Mouse (Mus musculus) erythroid progenitor cell, adult 5-6 weeks (primary cell): ENCODE data around the gene Pde4dip. TPM values are rescaled to one million over a fixed set of nuclear protein-coding genes. Genes with fewer than 3 reads are reported as not detected.

Experiments
- ATAC-seq: replicated peaks from 2 replicates; pipeline ENCODE4 v1.8.0; 2016; ENCODE audit warnings: moderate number of reproducible peaks, mild to moderate bottlenecking, moderate TSS enrichment, inconsistent platforms; ENCODE audit not compliant: poor library complexity, low FRiP score, severe bottlenecking
- total RNA-seq, 2 experiments: library from RNA; stranded (forward) in 1 of 2; stranded (reverse) in 1 of 2; fragments of 150-400 nt in 1 of 2; fragments of 186-747, 209-891 nt in 1 of 2; gene quantifications; 2 replicates each; pipeline versions ENCODE4 v1.2.3 to v1.2.4; 2015 to 2017; ENCODE audit warnings: low replicate concordance in 2 of 2

Gene Pde4dip
- total RNA-seq, 2 experiments from 2014 or later = 1.3 to 1.8 TPM

DNA sequence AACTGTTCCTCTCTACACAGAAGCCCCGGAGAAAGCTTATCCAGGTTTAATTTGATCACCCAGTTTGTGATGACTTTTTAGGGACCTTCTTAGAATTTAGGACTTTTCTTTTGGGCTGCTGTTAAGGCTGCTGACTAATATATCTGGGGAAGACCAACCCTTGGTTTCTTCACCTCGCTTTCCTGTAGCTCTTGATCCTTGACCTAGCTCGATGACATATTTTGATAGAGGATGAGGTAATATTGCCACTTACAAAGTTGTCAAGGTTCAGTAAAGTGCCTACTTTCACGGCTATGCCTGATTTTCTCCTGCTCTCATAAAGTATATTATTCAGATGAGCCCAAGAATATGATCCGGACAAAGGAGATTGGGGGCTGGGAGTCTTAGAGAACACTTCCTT, 13.1 kb upstream of the Pde4dip start:
- peak; percentile 15; the same call in 1 of the 2 replicates for ATAC-seq

DNA sequence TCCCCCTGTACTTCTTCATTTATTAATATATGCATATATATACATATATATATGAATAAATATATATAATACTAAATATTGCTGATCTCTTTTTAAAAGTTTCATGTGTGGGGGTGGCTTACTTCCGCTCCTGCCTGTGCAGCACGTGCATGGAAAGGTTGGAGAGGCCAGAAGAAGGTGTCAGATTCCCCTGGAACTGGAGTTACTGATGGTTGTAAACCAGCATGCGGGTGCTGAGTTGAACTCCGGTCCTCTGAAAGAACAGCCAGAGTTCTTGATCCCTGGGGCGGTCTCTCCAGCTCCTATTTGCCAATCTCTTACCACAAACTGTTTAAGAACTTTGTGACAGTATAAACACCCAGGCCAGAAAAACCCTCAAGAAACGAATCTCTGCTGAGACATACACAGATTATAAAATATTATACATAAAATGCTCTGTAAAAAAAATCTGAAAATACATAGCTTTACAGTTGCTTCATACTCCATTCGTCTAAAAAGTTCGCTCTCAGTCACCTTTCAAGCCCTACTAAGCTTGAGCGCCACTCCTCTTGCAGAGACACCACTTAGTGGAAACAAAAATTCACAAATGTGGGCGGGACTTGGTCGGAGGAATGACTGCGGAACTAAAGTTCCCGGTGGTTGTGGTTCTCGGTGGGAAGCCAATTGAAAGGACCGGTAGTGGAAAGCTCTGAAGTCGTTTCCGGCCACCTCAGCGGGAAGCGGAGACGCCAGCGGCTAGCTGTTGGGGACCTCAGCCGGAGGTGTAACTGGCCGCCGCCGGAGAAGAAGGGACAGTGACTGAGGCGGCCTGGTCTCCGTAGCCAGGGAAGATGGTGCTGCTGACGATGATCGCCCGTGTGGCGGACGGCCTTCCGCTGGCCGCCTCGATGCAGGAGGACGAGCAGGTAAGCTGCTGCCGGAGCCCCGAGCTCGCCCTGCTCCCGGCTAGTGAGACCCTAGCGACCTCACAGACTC, 12.3 kb upstream of the Pde4dip start, which contains the start of gene Sec22b:
Gene Sec22b, plus strand, starts transcription at position 675 of the 975 bp plus-strand sequence.
- ATAC-seq = peak; percentile 95

DNA sequence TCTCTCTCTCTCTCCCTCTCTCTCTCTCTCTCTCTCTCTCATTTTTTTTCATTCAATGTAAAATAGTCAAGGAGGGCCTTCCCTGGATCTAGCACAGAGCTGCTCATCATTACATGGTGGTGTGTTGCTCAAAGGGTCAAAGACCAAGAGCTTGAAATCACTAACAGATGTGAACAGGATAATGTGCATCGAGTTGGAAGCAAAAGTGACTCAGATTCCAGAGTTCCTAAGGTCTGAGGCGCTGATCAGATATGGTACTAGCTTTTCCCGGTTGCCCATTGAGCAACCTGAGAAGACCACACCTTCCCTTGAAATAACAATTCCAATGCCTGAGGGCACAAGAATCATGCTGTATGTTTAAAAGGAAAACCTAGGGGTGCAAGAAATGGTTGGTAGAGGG, 9.9 kb upstream of the Pde4dip start:
- ATAC-seq = no peak

DNA sequence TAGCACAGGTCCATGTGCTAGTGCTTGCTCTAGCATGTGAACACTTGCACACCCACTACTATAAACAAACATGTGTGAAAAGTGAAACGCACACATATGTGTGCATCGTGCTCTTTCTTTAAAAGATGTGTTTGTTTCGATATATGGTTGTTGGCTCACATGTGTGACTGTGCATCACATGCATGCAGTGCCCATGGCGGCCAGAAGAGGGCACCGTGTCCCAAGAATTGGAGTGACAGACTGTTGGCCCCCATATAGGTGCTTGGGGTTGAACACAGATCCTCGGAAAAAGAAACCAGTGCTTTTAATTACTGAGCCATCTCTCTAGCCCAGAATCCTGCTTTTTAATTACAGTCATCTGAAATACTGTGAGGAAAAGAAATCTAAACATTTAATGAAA, 6.2 kb upstream of the Pde4dip start:
- ATAC-seq = 0 out of 2 replicates have a peak, but pooled peaks have one; percentile 54

DNA sequence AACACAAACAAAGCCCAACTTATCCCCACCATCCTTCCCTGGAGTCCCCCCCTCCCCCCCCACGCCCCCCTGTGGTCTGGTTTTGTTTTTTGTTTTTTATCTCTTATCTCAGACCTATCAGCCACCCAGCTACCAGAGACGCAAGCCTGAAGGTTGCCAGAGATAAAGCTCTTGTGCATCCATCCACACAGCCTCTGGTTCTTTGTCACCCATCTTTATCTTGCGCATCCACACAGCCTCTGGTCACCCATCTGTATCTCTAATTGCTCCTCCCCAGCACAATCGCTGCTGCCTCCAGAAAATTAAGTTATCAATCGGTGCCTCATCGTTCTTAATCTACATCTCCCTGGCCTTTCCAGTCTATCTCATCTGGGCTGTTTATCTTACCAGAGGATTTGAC, 1.7 kb upstream of the Pde4dip start:
- ATAC-seq = no peak

DNA sequence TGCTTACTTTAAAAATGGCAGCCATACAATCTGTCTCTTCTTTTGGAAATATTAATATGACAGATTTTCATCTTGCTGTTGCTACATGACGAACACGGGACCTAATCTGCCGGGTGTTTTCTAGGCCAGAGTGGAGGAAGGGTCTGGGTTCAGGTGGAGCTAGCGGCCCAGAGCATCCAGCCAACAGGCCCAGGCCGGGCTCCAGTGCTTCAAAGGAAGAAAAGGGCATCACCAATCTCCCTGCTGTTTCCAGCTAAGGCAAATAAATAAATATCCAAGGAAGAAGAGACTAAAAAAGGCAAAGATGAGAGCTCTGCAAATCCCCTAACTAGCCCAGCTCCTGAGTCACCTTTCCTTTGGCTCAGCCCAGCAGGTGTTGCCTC, 731 bp downstream of the Pde4dip start:
- no peak for ATAC-seq

DNA sequence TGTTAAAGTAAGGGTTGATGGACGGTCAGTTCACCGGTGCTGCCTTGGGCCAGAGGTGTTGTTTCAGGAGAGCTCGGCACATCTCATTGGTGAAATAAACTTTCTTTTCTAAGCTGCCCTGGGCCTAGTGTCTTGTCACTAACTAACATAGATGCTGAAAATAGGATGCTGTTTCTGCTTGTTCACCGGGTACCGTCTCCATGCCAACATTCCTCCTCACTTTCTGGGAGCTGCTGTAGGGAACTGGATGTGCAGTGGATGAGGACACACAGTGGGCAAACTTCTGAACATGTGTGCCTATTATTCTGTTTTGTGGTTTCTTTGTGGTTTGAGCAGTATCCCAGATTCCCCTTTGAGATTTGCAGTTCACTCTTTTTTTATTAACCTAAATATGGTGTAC, 6.9 kb downstream of the Pde4dip start:
- ATAC-seq = no peak

DNA sequence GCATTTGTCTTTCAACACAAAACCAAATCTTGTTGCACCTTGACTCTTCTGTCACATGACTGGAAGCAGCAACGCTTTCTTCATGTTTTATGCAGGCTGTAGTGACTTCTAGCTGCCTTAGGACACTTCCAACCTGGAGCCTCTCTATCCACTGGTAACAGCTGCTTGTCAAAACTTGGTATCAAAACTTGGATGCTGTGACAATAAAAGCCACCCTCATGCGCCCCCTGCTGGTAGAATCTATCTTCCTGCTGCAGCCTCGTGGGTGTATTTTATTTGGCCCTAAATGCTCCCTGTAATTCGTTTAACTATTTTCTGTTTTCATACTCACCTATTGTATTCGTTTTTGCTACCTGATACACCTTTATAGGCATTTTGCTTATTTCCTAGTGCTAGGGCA, 9.3 kb downstream of the Pde4dip start:
- no peak for ATAC-seq

DNA sequence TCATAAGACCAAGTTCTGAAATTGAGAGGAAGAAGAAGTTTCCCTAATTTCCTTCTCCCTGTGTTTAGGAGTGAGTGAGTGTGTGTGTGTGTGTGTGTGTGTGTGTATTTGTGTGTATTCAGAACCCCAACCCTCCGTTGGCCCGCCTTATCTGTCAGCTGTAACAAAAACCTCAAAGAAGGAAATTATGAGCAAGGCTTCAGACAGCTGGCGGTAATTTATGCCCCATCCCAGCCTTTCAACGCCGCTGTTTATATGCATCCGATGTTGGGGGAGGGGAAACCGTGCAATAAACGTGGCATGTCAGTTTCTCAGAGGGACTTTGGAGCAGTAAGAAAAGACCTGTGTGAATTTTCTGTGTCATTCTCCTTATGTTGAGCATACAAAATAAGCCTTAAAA, 12.2 kb downstream of the Pde4dip start:
- ATAC-seq = no peak

DNA sequence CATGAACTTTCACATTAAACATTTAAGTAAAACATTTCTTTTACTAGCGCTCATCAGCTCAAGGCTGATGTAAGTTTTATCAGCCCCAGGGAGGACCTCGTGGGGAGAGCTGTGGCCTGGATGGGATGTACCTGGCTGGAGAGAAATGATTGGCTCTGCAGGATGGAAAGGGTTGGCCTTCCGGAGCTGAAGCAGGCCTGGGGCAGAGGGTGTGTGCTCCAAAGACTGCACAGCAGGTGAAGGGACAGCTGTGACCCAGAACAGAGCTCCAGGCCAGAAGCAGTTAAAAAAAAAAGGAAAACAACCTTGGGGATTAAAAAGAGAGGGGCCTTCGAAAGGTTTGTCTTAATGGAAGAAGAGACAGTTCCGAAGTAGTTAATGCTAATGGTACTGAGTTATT, 13.7 kb downstream of the Pde4dip start:
- ATAC-seq = no peak

DNA sequence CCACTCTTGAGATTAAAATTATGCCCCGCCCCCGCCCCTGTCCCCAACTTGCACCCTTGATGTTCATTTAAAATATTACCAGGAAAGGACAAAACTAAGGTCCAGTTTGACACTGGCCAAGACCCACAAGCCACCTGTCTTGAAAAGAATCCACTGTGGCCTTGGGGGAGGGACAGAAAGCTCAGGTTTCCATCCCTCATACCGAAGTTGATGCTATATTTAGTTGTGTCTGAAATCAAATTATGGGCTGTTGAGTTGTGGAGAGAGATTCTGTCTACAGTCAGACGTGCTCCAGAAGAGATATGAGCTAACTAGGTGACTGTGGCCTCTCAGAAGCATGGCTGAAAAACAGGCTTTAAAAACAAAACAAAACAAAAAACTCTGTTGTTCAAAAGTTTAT, 18.8 kb downstream of the Pde4dip start:
- ATAC-seq = no peak

DNA sequence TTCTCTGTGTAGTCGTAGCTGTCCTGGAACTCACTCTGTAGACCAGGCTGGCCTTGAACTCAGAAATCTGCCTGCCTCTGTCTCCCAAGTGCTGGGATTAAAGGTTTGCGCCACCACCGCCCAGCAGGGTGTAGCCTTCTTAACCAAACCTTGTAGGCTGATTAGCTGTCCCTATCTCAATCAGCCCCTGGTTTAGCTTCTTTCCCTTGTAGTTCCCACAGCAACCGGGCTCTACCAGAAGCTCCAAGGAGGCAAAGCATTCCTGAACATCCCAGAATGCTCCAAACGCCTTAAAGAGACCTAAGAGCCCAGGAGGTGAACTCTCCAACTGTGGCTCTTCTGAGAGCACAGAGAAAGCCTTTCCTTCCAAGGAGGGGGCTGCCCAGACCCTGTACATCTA, 19.8 kb downstream of the Pde4dip start:
- no peak for ATAC-seq

DNA sequence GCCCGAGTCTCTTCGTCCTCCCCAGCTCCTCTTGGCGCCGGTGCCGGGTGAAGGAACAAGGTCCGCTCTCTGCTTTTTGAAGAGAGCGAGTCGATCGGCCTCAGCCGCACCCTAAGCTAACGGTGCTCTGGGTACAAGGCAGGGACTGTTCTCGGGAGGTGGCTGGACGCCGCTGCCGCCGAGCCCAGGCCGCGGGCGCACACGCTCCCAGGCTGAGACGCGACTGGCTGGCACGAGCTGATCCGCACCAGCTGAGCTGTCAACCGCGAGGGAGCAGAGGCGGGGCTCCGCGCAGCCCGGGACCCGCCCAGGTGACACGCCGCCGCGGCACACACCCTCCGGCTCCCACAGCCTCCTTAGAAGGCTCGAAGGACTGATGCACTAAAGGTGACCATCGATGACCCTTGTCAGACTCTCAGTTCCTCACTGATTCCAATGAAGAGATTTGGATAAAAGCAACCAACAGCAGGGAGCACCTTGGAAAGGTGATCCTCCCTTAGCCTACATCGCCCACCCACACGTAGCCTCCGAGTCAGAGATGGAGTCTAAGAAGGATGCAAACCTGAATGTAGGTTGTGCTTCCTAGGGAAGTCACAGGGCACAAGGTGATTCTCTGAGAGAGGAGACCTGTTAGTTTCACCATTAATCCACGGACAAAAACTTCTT, 20.4 kb downstream of the Pde4dip start:
- ATAC-seq = no peak

DNA sequence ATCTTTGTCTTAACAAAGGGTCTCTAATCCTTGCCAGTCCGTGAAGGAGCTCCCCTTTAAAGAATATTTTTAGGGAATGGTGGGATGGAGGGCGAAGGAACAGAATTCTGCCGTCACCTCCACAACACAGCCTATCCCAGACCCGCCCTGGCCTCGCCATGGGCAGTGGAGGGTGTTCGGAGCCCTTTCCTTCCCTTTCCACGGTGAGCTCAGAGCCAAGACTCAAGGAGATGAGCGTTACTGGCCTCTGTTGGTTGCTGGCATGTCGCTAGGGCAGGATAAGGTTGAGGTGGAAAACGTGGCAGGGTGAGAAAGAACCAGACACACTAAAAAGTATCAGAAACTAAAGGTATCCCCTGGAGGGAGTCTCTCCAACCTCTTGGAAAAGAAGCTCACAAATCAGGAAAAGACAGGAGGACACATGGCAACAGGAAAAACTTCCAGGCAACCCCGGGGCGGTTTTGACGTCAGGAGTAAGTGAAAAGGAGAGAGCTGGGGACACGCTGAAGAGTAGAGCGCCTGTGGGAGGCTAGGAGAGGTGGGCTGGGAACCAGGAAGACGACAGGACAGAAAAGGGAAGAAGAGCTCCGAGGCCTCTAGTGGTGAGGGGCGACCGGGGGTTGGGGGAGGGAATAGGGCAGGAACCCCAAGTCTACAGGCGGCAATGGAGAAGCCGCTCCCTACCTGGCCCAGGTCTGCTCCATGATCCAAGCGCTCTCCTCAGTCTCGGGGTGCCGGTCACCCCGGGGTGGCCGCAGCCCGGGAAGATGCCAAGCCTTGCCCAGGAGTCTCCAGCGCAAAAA, 21.1 kb downstream of the Pde4dip start:
- ATAC-seq = 0 out of 2 replicates have a peak, but pooled peaks have one; percentile 25

DNA sequence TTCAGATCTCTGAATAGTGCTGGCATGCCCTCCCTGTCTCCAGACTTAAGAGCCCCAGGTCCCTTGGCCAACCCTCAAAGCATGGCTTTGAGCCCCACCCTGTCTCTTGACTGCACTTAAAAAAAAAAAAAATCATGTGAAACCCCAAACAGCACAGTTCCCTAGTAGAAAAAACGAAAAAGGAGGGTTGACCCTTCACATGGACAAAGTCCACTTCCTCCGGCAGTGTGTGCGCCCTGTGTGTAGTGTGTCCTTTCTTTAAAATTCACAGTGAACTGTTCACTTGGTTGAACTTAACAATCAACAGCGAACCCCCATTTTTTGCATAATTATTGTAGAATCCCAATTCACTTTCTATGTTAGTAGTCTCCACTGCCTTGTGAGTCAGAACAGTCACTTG, 21.8 kb downstream of the Pde4dip start:
- ATAC-seq = no peak

DNA sequence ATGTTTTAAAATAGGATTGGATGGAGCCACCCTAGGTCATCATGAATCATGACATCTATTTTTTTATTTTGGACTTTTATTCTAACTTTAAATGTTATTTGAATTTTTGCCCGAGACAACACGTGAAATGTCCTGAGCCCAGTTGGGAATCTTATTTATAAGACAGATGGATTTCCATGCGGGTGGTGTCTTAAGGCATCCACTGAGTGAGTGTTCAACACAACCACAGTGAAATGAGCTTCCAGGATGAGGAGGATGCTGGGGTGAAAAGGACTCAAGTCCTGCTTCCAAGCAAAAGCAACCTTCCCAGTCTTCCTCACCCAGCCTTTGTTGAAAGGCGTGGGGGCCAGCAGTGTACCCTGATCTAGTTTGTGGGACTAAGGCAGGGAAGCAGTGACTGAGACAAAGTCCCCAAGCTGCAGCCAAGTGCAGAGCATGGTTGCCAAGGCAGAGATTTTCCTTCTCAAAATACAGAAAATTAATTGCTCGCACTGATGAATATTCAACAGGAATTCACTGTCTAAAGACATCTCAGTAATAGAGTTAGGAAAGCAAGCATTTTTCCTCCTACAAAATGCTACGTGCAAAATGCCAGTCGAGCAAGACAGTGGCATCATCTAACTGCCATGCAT, 27.6 kb downstream of the Pde4dip start:
- ATAC-seq = no peak

DNA sequence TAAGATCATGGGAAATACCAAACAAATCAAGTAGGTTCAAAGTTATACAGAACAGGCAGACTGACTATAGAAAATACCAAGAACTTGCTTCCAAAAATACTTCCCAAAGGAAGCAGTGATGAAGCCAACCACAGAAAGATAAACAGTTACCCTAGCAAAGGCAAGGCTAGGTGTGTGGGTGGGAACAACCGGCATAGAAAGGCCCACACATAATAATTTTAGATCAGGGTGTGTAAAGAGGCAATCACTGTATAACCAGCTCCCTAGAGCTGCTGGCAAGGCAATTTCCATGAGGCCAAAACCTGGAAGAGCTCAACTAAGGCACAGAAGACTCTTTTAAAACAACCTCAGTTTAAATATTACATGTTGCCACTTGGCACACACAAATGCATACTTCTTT, 29.1 kb downstream of the Pde4dip start:
- ATAC-seq = no peak

DNA sequence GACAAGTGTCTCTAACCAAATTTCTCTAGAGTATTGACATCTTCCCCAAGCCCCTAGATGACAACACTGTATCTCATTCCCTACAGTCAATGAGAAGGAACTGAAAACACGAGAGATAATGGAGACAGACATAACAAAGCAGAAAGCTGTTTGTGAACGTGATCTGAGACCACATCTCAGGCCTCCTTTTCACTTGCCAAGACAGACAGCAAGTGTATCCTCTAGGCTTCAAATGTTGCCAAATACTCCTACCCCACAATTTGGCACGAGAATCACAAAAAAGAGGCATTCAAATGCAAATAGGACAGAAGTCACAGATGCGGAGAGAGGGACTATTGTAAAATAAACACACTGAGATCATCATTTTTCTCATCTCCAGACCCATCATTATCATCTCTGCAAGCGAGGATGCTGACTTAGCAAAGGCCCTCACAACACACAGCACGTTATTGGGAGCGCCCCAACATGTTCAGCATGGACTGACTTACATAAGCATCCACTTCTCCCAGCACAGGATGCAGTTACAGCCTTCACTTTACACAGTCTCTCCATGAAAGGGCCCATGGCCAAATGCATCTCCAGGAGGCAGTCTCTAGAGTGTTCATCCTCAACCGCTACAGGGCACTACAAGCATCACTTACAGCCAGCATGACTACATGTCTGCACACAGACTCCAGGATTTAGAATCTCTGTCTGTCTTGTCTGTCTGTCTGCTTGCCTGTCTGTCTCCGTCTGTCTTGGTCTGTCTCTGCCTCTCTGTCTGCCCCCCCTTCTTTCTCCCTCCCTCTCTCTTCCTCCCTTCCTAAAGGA, 33.7 kb downstream of the Pde4dip start:
- no peak for ATAC-seq

DNA sequence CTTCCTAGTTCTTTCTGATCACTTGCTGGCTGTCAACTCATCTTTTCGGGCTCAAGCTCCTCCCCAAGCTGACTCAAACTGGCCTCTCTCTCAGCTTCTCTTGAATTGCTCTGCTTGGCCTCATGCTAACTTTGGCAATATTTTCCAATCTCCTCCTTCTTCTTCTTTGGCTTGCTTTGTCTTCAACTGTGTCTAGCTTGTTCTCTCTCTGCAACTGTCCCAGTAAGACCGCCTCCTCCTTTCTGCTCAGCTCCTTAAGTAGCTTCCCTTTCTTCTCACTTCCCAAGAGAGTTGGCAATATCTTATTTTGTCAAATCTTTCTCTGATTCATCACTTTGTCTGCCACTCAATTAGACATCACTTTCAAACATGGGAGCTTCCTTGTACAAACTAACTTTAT, 36.7 kb downstream of the Pde4dip start:
- ATAC-seq = no peak
